14 mouse cellular contexts compared by ENCODE assay signal in genomic region chr17:32523895-32524294, GRCm38 (mm10). TPM values are rescaled to one million over a fixed set of nuclear protein-coding genes. Genes with fewer than 3 reads are reported as not detected.
DNase-seq lines count a peak whose midpoint lies in the region; ATAC-seq lines count a peak whose summit lies in the region.
"Had no signal": no experiment of that assay in that cellular context is flagged by ENCODE, and none has a peak within 500 bp of the region (broad histone marks: within the 10 kb centered on the region; RNA-seq: fewer than 3 reads in every experiment).

No protein-coding gene starts in this region.

- DNase-seq in B cell, adult 2 months = peak; percentile 39 to 40
- peak; percentile 31 for DNase-seq in natural killer cell, adult 2 months (ENCODE audit: low spot score in 2 of 2)
- no peak for DNase-seq in adipocyte (ENCODE audit: low spot score)
- DNase-seq in layer of hippocampus, postnatal 25 days (ENCODE audit: extremely low spot score in 1 of 2, low spot score in 1 of 2) = no peak
- DNase-seq in yolk sac, embryonic 10.5 days (ENCODE audit: low spot score) = no peak
- no peak for DNase-seq in gastrocnemius, postnatal 4 days (ENCODE audit: low spot score in 2 of 2)
- DNase-seq: cerebellum, postnatal 36 days; gastrocnemius, postnatal 36 days; kidney, postnatal 10 days; midbrain, embryonic 14.5 days; right cerebral cortex, adult 18-20 months had no signal

- peak; percentile 85 for ATAC-seq in CD4-positive, CD25-positive, alpha-beta regulatory T cell, adult 4 months
- peak; percentile 70 for ATAC-seq in granulocyte monocyte progenitor cell, adult 5-6 weeks (replicated peaks; ENCODE audit: poor library complexity, severe bottlenecking)

RNA-seq across cellular contexts. Expression of gene Cyp4f16, which starts 12.5 kb away (rescaled TPM):
- polyA plus RNA-seq in CD4-positive, CD25-positive, alpha-beta regulatory T cell, adult 4 months (2017; shearing (Covaris generic)) = 10 to 100 TPM in 1 of 2 experiments, 1 to 10 TPM in 1; 7.3 to 21.3 TPM
- 10.5 and 17.7 TPM in 2 replicates for total RNA-seq in granulocyte monocyte progenitor cell, adult 5-6 weeks (2014; fragmentation: Nextera tagmentation)
- total RNA-seq in granulocyte monocyte progenitor cell, adult 5-6 weeks (2017) = 10.2 and 11.0 TPM in 2 replicates
- total RNA-seq in layer of hippocampus, postnatal 25 days (2021) = 10 to 100 TPM in 1 of 2 experiments, 1 to 10 TPM in 1; 7.0 to 10.3 TPM
- 1 to 10 TPM; 5.2 to 9.1 TPM for total RNA-seq in gastrocnemius, postnatal 4 days (2021)
- polyA plus RNA-seq: G1E had no signal

RNA-seq across cellular contexts. Expression of gene Cyp4f17, which starts 18.0 kb away (rescaled TPM):
- polyA plus RNA-seq in CD4-positive, CD25-positive, alpha-beta regulatory T cell, adult 4 months (2017; shearing (Covaris generic)) = 10 to 100 TPM; 11.0 to 13.1 TPM
- total RNA-seq in granulocyte monocyte progenitor cell, adult 5-6 weeks (2014; fragmentation: Nextera tagmentation) = 1.2 and 1.9 TPM in 2 replicates
- 0.13 and 0.31 TPM in 2 replicates for total RNA-seq in granulocyte monocyte progenitor cell, adult 5-6 weeks (2017)
- total RNA-seq in layer of hippocampus, postnatal 25 days (2021) = 1 to 10 TPM; 3.4 to 6.0 TPM
- 1 to 10 TPM; 2.1 to 3.3 TPM for total RNA-seq in gastrocnemius, postnatal 4 days (2021)

Comparison
In these comparisons a context has a peak if more than half of its experiments do, and no peak if none do; other contexts are left out.
1. DNase-seq: peak in B cell, adult 2 months (2 of 2) and natural killer cell, adult 2 months (2 of 2); none in adipocyte (single experiment), layer of hippocampus, postnatal 25 days (0 of 2), yolk sac, embryonic 10.5 days (single experiment) and gastrocnemius, postnatal 4 days (0 of 2).